Mouse (Mus musculus) liver, adult 2 months (tissue): ENCODE measurements around the gene Cx3cr1. TPM values are rescaled to one million over a fixed set of nuclear protein-coding genes. Genes with fewer than 3 reads are reported as not detected.
A peak's percentile ranks its signal among the peaks of the same experiment; 100 is the strongest.

Experiments used
- DNase-seq: peaks from one replicate; pipeline ENCODE4 v3.0.0-alpha.2; 2011; ENCODE audit warnings: low read depth, low spot score; ENCODE audit errors: extremely low read depth
- H3K27ac ChIP-seq: fragments of 200-500 bp; replicated peaks from 2 replicates; pipeline ENCODE4 v1.5.1; 2012; ENCODE audit warnings: low read depth, mild to moderate bottlenecking, control low read depth, inconsistent platforms, low read length; ENCODE audit not compliant: insufficient read depth
- H3K27me3 ChIP-seq: fragments of 200-500 bp; 2 replicates; pipeline ENCODE4 v1.6.1; 2012; ENCODE audit warnings: mild to moderate bottlenecking, moderate library complexity, low read length, inconsistent platforms; ENCODE audit not compliant: control insufficient read depth, insufficient read depth
- H3K36me3 ChIP-seq: fragments of 200-500 bp; 2 replicates; pipeline ENCODE4 v1.6.1; 2012; ENCODE audit warnings: low read length, inconsistent platforms; ENCODE audit not compliant: control insufficient read depth, insufficient read depth
- H3K4me1 ChIP-seq: fragments of 200-500 bp; 2 replicates; pipeline ENCODE4 v1.6.1; 2011; ENCODE audit warnings: low read length; ENCODE audit not compliant: control insufficient read depth, insufficient read depth
- H3K4me3 ChIP-seq: fragments of 200-500 bp; 2 replicates; pipeline ENCODE4 v1.5.1; 2011; ENCODE audit warnings: low read depth, mild to moderate bottlenecking, control low read depth, low read length, moderate library complexity; ENCODE audit not compliant: insufficient read depth
- H3K79me2 ChIP-seq: fragments of 200-500 bp; 2 replicates; pipeline ENCODE4 v1.6.1; 2012; ENCODE audit warnings: inconsistent platforms, mild to moderate bottlenecking, low read length, moderate library complexity; ENCODE audit not compliant: control insufficient read depth, insufficient read depth
- H3K9ac ChIP-seq: fragments of 200-500 bp; 2 replicates; pipeline ENCODE4 v1.6.1; 2012; ENCODE audit warnings: low read depth, mild to moderate bottlenecking, control low read depth, inconsistent platforms, low read length
- CTCF ChIP-seq: fragments of 200-500 bp; IDR thresholded peaks from 2 replicates; pipeline ENCODE4 v1.5.1; 2011; ENCODE audit warnings: low read depth, low read length, control low read depth
- POLR2A ChIP-seq: fragments of 200-500 bp; IDR thresholded peaks from 2 replicates; pipeline ENCODE4 v1.6.1; 2011; ENCODE audit warnings: low read length, control low read depth; ENCODE audit not compliant: insufficient read depth; ENCODE audit errors: extremely low read depth
- WGBS: fragments of 180-500 bp; shearing (Covaris S2); methylation state at CpG from one replicate; pipeline ENCODE4 v1.1.7; 2018; 5-methylcytosine and 5-hydroxymethylcytosine counted together
- polyA plus RNA-seq: library from polyadenylated mRNA; depleted of rRNA; stranded (reverse); fragments of >200 nt; gene quantifications from 2 replicates; pipeline ENCODE4 v1.2.3, GENCODE M21; 2012
- total RNA-seq: library from RNA; depleted of rRNA; stranded (reverse); fragments of >200 nt; gene quantifications from 2 replicates; pipeline ENCODE4 v1.2.3, GENCODE M21; 2014

Cx3cr1 gene
- total and polyA plus RNA-seq, 2 experiments, result 0.09 to 0.39 TPM

DNA sequence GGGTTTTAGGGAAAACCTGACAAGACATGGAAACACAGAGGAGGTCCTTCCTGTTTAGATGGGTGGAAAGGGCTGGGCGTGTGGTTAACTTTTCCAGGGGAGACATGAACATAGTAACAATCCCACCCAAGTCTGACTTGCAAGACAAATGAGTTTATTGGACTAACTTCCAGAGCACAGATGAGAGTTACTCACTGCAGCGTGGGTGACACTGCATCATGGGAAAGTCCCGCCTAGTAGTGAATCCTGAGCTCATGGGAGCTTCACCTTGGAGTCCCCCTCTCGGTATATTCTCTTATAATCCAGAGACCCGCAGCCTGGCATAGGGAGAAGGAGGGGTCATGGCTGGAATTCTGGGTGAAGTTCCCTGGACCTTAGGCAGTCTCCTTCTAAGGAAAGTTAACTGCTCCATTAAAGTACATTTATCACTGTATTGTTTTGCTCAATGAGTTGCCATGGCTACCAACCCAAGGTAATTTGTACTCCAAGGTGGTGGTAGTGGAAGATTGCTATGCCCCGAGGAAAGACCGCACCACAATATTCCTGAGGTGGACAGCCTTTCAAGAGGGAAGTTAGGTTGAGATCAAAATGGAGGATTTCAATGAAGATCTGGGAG, 60.3 kb downstream of the Cx3cr1 start:
- H3K9ac ChIP-seq, result no peak overlapping the region
- 92% methylated on average over 7 of the region's 7 CpGs for WGBS
- no peaks in the 10 kb centered on the region for H3K36me3 ChIP-seq
- no peak overlapping the region for H3K4me3 ChIP-seq
- no peak for DNase-seq
- peaks cover 17% of the 10 kb centered on the region for H3K4me1 ChIP-seq
- no peaks in the 10 kb centered on the region for H3K27me3 ChIP-seq
- no peak overlapping the region for H3K27ac ChIP-seq
- H3K79me2 ChIP-seq, result no peaks in the 10 kb centered on the region
- no peak for TF ChIP-seq POLR2A
- TF ChIP-seq CTCF, result no peak

DNA sequence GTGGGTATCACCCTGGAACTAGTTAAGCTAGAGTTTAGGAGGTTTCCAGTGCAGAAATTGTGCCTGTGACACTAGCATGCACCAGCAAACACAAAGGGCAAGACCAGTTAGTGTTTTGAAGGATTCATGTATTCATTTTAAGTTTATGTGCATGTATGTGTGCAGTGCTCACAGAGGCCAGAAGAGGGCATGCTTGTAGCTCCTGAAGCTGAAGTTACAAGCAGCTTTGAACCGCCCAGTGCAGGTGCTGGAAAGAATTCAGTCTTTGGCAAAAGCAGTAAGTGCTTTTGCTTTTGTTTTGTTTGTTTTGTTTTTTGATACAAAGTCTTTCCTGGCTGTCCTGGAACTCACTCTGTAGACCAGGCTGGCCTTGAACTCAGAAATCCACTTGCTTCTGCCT, 61.8 kb downstream of the Cx3cr1 start:
- Histone ChIP-seq H3K27me3 (no peaks in the 10 kb centered on the region), H3K79me2 (no peaks in the 10 kb centered on the region), H3K4me1 (peaks cover 7% of the 10 kb centered on the region), H3K36me3 (no peaks in the 10 kb centered on the region), H3K4me3 (no peak overlapping the region), H3K9ac (no peak overlapping the region), H3K27ac (no peak overlapping the region)
- no peak for TF ChIP-seq CTCF
- TF ChIP-seq POLR2A, result no peak
- DNase-seq, result no peak
- whole genome bisulfite sequencing, result 88% methylated on average over 1 of the region's 1 CpGs

DNA sequence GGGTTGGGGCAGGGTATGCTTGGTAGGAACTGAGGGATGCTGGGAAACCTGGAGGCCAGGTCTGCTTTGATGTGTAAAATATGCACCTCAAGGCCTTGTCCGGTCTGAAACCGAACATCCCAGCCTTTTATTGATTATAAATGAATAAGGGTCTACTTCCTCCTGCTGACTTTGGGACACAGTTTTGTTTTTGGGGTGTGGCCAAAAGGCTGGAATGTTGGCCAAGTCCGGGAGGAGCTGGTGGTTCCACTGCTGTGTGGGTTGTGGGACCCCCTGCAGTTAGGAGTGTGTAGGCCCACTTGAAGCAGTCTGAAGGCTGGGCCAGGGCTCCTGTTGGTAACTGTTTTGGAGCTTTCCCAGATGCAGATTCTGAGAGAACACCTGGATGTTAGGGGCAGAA, 63.7 kb downstream of the Cx3cr1 start:
- no peak overlapping the region for H3K9ac ChIP-seq
- H3K27me3 ChIP-seq, result no peaks in the 10 kb centered on the region
- no peaks in the 10 kb centered on the region for H3K36me3 ChIP-seq
- no peaks in the 10 kb centered on the region for H3K79me2 ChIP-seq
- TF ChIP-seq POLR2A (no peak), CTCF (no peak)
- H3K27ac ChIP-seq, result no peak overlapping the region
- H3K4me1 ChIP-seq, result peaks cover 12% of the 10 kb centered on the region
- WGBS, result 78% methylated on average over 3 of the region's 3 CpGs
- no peak overlapping the region for H3K4me3 ChIP-seq
- DNase-seq, result no peak

DNA sequence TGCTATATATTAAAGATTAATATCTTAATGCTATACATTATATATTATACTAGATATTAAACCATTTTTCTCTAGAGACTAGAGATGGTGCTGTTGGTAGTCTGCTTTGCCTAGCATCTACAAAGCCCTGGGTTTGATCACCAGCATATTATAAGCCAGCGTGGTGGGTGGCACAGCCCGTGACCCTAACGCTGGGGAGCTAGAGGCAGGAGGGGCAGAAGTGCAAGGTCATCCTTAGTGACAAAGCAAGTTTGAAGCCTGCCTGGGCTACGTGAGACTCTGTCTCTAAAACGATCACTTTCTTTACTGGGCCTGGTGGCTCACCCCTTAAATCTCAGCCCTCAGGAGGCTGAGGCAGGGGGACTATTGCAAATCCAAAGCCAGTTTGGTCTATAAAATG, 66.8 kb downstream of the Cx3cr1 start:
- 67% methylated on average over 5 of the region's 5 CpGs for WGBS
- no peak overlapping the region for H3K27ac ChIP-seq
- no peak overlapping the region for H3K9ac ChIP-seq
- TF ChIP-seq POLR2A (no peak), CTCF (no peak)
- H3K4me1 ChIP-seq, result peaks cover 16% of the 10 kb centered on the region
- no peaks in the 10 kb centered on the region for H3K27me3 ChIP-seq
- no peak for DNase-seq
- no peaks in the 10 kb centered on the region for H3K36me3 ChIP-seq
- no peak overlapping the region for H3K4me3 ChIP-seq
- H3K79me2 ChIP-seq, result no peaks in the 10 kb centered on the region

DNA sequence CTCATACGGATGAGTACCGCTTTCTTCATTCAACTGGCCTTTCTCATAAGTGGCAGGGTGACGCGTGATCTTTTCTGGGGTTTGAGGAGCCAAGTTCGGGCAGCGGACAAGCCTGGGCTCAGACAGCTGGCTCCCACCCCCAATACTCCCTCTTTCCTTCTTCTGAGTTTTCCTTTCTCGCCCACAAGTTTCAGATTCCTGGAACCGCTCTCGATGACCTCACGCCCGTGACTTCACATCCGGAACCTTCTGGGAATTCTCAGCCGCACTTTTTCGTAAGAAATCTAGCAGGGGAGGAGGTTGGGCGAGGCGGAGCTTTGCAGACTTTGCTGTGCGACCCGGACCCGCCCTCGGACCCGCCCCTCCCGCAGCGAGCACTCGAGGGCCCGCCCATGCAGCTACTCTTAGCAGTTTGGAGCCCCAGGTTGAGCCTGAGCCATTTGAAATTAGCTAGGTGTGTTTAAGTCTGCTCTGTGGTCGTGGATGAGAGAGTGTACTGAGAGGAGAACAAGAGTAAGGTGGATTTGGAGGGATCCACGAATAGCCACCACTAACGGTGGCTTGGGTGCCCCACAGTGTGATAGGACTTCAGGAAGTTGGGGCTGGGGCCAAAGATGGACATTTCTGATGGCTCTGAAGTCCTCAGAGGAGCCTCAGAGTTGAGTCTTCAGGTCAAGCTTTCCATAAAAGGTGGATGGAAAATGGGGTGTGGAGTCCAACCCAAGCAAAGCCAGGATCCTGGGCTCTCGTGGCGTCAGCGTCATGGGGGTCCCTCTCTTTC, 67.5 kb downstream of the Cx3cr1 start:
- H3K27me3 ChIP-seq, result no peaks in the 10 kb centered on the region
- H3K9ac ChIP-seq, result peak overlapping the region; percentile 79
- 9% methylated on average over 31 of the region's 31 CpGs for WGBS
- peaks cover 16% of the 10 kb centered on the region for H3K4me1 ChIP-seq
- peak overlapping the region; percentile 70 for H3K4me3 ChIP-seq
- peak; percentile 86 for DNase-seq
- peak overlapping the region; percentile 95 for H3K27ac ChIP-seq
- TF ChIP-seq POLR2A (0 out of 2 replicates have a peak, but pooled peaks have one; percentile 19), CTCF (no peak)
- H3K36me3 ChIP-seq, result no peaks in the 10 kb centered on the region
- H3K79me2 ChIP-seq, result no peaks in the 10 kb centered on the region

DNA sequence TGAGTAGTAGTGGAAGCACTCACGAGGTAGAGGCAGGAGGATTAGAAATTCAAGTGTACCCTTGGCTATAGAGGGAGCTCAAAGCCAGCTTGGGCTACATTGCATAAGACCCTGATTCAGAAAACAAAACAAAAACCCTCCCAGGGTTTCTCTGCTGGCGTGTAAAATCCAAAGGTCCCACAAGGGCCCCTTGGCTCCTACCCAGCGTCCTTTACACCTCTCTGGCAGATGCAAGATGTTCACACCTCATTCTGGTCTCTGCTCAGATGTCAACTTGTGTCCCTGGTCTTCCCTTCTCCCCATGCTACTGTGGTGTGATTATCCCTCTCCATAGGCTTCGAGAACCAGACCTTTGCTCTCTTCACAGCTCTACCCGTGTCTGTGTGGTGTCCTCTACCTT, 68.9 kb downstream of the Cx3cr1 start:
- no peaks in the 10 kb centered on the region for H3K36me3 ChIP-seq
- 46% methylated on average over 5 of the region's 5 CpGs for WGBS

More for the DNA sequence above, 68.9 kb downstream of the Cx3cr1 start:
- Histone ChIP-seq H3K4me1 (peaks cover 16% of the 10 kb centered on the region), H3K4me3 (no peak overlapping the region), H3K9ac (no peak overlapping the region), H3K27ac (0 out of 2 replicates have a peak overlapping the region, but pooled peaks have one; percentile 1), H3K79me2 (no peaks in the 10 kb centered on the region), H3K27me3 (no peaks in the 10 kb centered on the region)
- peak; percentile 47 for DNase-seq
- no peak for TF ChIP-seq CTCF
- TF ChIP-seq POLR2A, result no peak
